In genomic region chr2:32424796-32425195, GRCm38 (mm10) we compare ENCODE assay signal across 10 mouse cellular contexts. TPM values are rescaled to one million over a fixed set of nuclear protein-coding genes. Genes with fewer than 3 reads are reported as not detected.
DNase-seq lines count a peak whose midpoint lies in the region; ATAC-seq and TF ChIP-seq lines count a peak whose summit lies in the region.
"Had no signal": no experiment of that assay in that cellular context is flagged by ENCODE, and none has a peak within 500 bp of the region (broad histone marks: within the 10 kb centered on the region; RNA-seq: fewer than 3 reads in every experiment).

No protein-coding gene starts in this region.

- DNase-seq in heart, adult 11 months, result no peak
- DNase-seq in MEL (ENCODE audit: low read depth, low spot score), result no peak
- no peak for DNase-seq in thymus, postnatal 10 days (ENCODE audit: low spot score in 2 of 2)
- DNase-seq in layer of hippocampus, adult 9-10 months (ENCODE audit: low spot score), result no peak
- no peak for DNase-seq in gastrocnemius, adult 8-10 months (ENCODE audit: low spot score in 2 of 2)
- DNase-seq: adrenal gland, postnatal 25 days had no signal

- 0 out of 4 replicates have a peak, but pooled peaks of 1 of the 2 experiments have one; percentile 9 for TF ChIP-seq EP300 in MEL (IDR thresholded peaks at IDR 0.05; ENCODE audit: low read depth in 1 of 2, low read length in 2 of 2)

- H3K9ac ChIP-seq in heart, embryonic 11.5 days (ENCODE audit: low read depth, low read length), result 0 out of 2 replicates have a peak overlapping the region, but pooled peaks have one; percentile 36
- H3K9ac ChIP-seq in MEL (ENCODE audit: control insufficient read depth, low read depth, low read length, poor library complexity, severe bottlenecking), result no peak overlapping the region
- H3K9ac ChIP-seq in forebrain, embryonic 16.5 days (replicated peaks; ENCODE audit: low read depth, low read length), result no peak overlapping the region
- H3K9ac ChIP-seq in liver, embryonic 16.5 days (ENCODE audit: low read depth, low read length), result no peak overlapping the region

- H3K4me2 ChIP-seq in heart, embryonic 11.5 days, result no peak overlapping the region
- H3K4me2 ChIP-seq in forebrain, embryonic 16.5 days (ENCODE audit: low read length), result no peak overlapping the region
- no peak overlapping the region for H3K4me2 ChIP-seq in liver, embryonic 16.5 days (ENCODE audit: low read depth, low read length)

- H3K27ac ChIP-seq in heart, embryonic 11.5 days (ENCODE audit: low read depth, low read length), result peak overlapping the region; percentile 89
- H3K27ac ChIP-seq in MEL (ENCODE audit: control insufficient read depth, low read depth, low read length), result no peak overlapping the region
- 0 out of 2 replicates have a peak overlapping the region, but pooled peaks have one; percentile 37 for H3K27ac ChIP-seq in forebrain, embryonic 16.5 days (ENCODE audit: low read length)
- H3K27ac ChIP-seq in liver, embryonic 16.5 days (ENCODE audit: low read length), result peak overlapping the region; percentile 87

- WGBS in heart, embryonic 11.5 days (ENCODE audit: insufficient replicate concordance), result 42% methylated on average over 3 of the region's 3 CpGs
- WGBS in forebrain, embryonic 16.5 days, result 10% methylated on average over 3 of the region's 3 CpGs
- 44% methylated on average over 3 of the region's 3 CpGs for WGBS in liver, embryonic 16.5 days (ENCODE audit: insufficient replicate concordance)

- peaks cover 10% of the 10 kb centered on the region for H3K36me3 ChIP-seq in heart, embryonic 11.5 days (ENCODE audit: control insufficient read depth, insufficient read depth, low read length)
- H3K36me3 ChIP-seq in MEL (ENCODE audit: control insufficient read depth in 1 of 2, insufficient read depth in 2 of 2, low read length in 2 of 2), result peaks cover 0 to 37% of the 10 kb centered on the region in 2 experiments; a peak in 3 of 4 replicates
- peaks cover 9% of the 10 kb centered on the region for H3K36me3 ChIP-seq in forebrain, embryonic 16.5 days (ENCODE audit: control insufficient read depth, insufficient read depth)
- H3K36me3 ChIP-seq in liver, embryonic 16.5 days (ENCODE audit: control insufficient read depth, insufficient read depth), result peaks cover 3% of the 10 kb centered on the region

- no peak for TF ChIP-seq CTCF in MEL (IDR thresholded peaks at IDR 0.05 in 2 of 3, conservative IDR thresholded peaks at IDR 0.05 in 1 of 3; ENCODE audit: control insufficient read depth in 1 of 3, insufficient read depth in 1 of 3, low read depth in 2 of 3, low read length in 3 of 3, poor library complexity in 1 of 3, severe bottlenecking in 1 of 3)

- no peak for TF ChIP-seq POLR2A in MEL (IDR thresholded peaks at IDR 0.05; ENCODE audit: control insufficient read depth in 1 of 2, insufficient read depth in 1 of 2, low read depth in 1 of 2, low read length in 2 of 2, poor library complexity in 1 of 2)

- H3K9me3 ChIP-seq in heart, embryonic 11.5 days (replicated peaks; ENCODE audit: control insufficient read depth, low read length), result no peaks in the 10 kb centered on the region
- H3K9me3 ChIP-seq in MEL (replicated peaks; ENCODE audit: insufficient read depth, low read length), result no peaks in the 10 kb centered on the region
- no peaks in the 10 kb centered on the region for H3K9me3 ChIP-seq in forebrain, embryonic 16.5 days (ENCODE audit: control insufficient read depth, low read length)
- H3K9me3 ChIP-seq in liver, embryonic 16.5 days (replicated peaks; ENCODE audit: control insufficient read depth, low read length), result no peaks in the 10 kb centered on the region

- no peak overlapping the region for H3K4me3 ChIP-seq in heart, embryonic 11.5 days (ENCODE audit: low read depth, low read length)
- no peak overlapping the region for H3K4me3 ChIP-seq in MEL (ENCODE audit: control insufficient read depth in 1 of 2, insufficient read depth in 1 of 2, low read depth in 2 of 2, low read length in 2 of 2)
- H3K4me3 ChIP-seq in forebrain, embryonic 16.5 days (replicated peaks; ENCODE audit: low read length), result no peak overlapping the region
- no peak overlapping the region for H3K4me3 ChIP-seq in liver, embryonic 16.5 days (ENCODE audit: low read depth, low read length)

- no peaks in the 10 kb centered on the region for H3K27me3 ChIP-seq in heart, embryonic 11.5 days (ENCODE audit: control insufficient read depth, insufficient read depth, low read length)
- H3K27me3 ChIP-seq in MEL (ENCODE audit: control insufficient read depth in 1 of 2, insufficient read depth in 2 of 2, low read length in 2 of 2), result no peaks in the 10 kb centered on the region
- H3K27me3 ChIP-seq in forebrain, embryonic 16.5 days (replicated peaks; ENCODE audit: control insufficient read depth, insufficient read depth, low read length), result no peaks in the 10 kb centered on the region
- H3K27me3 ChIP-seq in liver, embryonic 16.5 days (ENCODE audit: control insufficient read depth, insufficient read depth, low read depth, low read length), result no peaks in the 10 kb centered on the region

- ATAC-seq in heart, embryonic 11.5 days (replicated peaks; ENCODE audit: insufficient number of reproducible peaks, low FRiP score, low TSS enrichment), result no peak
- no peak for ATAC-seq in forebrain, embryonic 16.5 days
- ATAC-seq in liver, embryonic 16.5 days (ENCODE audit: low read depth), result no peak

- peaks cover 41% of the 10 kb centered on the region for H3K4me1 ChIP-seq in heart, embryonic 11.5 days (ENCODE audit: control insufficient read depth, insufficient read depth, low read length)
- H3K4me1 ChIP-seq in MEL (ENCODE audit: control insufficient read depth in 1 of 2, insufficient read depth in 2 of 2, low read length in 2 of 2), result peaks cover 26 to 44% of the 10 kb centered on the region in 2 experiments
- H3K4me1 ChIP-seq in forebrain, embryonic 16.5 days (replicated peaks; ENCODE audit: control insufficient read depth, insufficient read depth, low read length), result peaks cover 33% of the 10 kb centered on the region
- H3K4me1 ChIP-seq in liver, embryonic 16.5 days (ENCODE audit: control insufficient read depth, low read depth, low read length), result peaks cover 57% of the 10 kb centered on the region

- peaks cover 17% of the 10 kb centered on the region for H3K79me2 ChIP-seq in MEL (ENCODE audit: control insufficient read depth, insufficient read depth, low read length, poor library complexity)

- no peak for TF ChIP-seq RAD21 in MEL (IDR thresholded peaks at IDR 0.05; ENCODE audit: low read depth, low read length)

TF ChIP-seq in MEL, 35 proteins besides CTCF, POLR2A, EP300 and RAD21 (continues in another document):
- no peak for TF ChIP-seq E2F4 (IDR thresholded peaks at IDR 0.05; ENCODE audit: borderline replicate concordance, low read depth, low read length)
- no peak for TF ChIP-seq RCOR1 (IDR thresholded peaks at IDR 0.05; ENCODE audit: low read depth, low read length)
- no peak for TF ChIP-seq MYC (IDR thresholded peaks at IDR 0.05; ENCODE audit: low read depth, low read length)

RNA-seq across cellular contexts. Expression of gene Naif1, which starts 25.5 kb away (rescaled TPM):
- 5.1 and 5.3 TPM in 2 replicates for polyA plus RNA-seq in heart, embryonic 11.5 days (2014; fragmentation: Nextera tagmentation; extraction: Ambion mirVana)
- 4.4 and 4.9 TPM in 2 replicates for total RNA-seq in MEL (2012; rRNA removed)
- polyA plus RNA-seq in MEL (2012; ENCODE audit: insufficient read depth in 1 of 2, insufficient read length in 2 of 2, low read depth in 1 of 2, low replicate concordance in 2 of 2, missing spikeins in 1 of 2), result 1 to 10 TPM in 1 of 2 experiments, not detected in 1; 8.5 TPM
- polyA plus RNA-seq in forebrain, embryonic 16.5 days (2015; fragmentation: Nextera tagmentation; extraction: Ambion mirVana), result 7.0 and 7.5 TPM in 2 replicates
- polyA plus RNA-seq in liver, embryonic 16.5 days (2015; fragmentation: Nextera tagmentation; extraction: Ambion mirVana), result 1.9 and 2.0 TPM in 2 replicates
- total RNA-seq in gastrocnemius, adult 8-10 months (2022), result 1 to 10 TPM; 2.1 to 2.7 (median 2.3) TPM

RNA-seq across cellular contexts. Expression of gene Slc25a25, which starts 26.4 kb away (rescaled TPM):
- polyA plus RNA-seq in heart, embryonic 11.5 days (2014; fragmentation: Nextera tagmentation; extraction: Ambion mirVana), result 7.9 and 8.5 TPM in 2 replicates
- total RNA-seq in MEL (2012; rRNA removed), result 28.1 and 32.5 TPM in 2 replicates
- 10 to 100 TPM in 1 of 2 experiments, not detected in 1; 22.3 TPM for polyA plus RNA-seq in MEL (2012; ENCODE audit: insufficient read depth in 1 of 2, insufficient read length in 2 of 2, low read depth in 1 of 2, low replicate concordance in 2 of 2, missing spikeins in 1 of 2)
- polyA plus RNA-seq in forebrain, embryonic 16.5 days (2015; fragmentation: Nextera tagmentation; extraction: Ambion mirVana), result 46.9 and 47.7 TPM in 2 replicates
- 9.5 and 9.7 TPM in 2 replicates for polyA plus RNA-seq in liver, embryonic 16.5 days (2015; fragmentation: Nextera tagmentation; extraction: Ambion mirVana)
- 100 to 1,000 TPM in 1 of 4 experiments, 10 to 100 TPM in 3; 48.5 to 113 (median 60.4) TPM for total RNA-seq in gastrocnemius, adult 8-10 months (2022)

RNA-seq across cellular contexts. Expression of gene Ptges2, which starts 29.1 kb away (rescaled TPM):
- 32.7 and 38.2 TPM in 2 replicates for polyA plus RNA-seq in heart, embryonic 11.5 days (2014; fragmentation: Nextera tagmentation; extraction: Ambion mirVana)
- 30.4 and 33.3 TPM in 2 replicates for total RNA-seq in MEL (2012; rRNA removed)
- 100 to 1,000 TPM in 1 of 2 experiments, 10 to 100 TPM in 1; 47.0 to 396 TPM for polyA plus RNA-seq in MEL (2012; ENCODE audit: insufficient read depth in 1 of 2, insufficient read length in 2 of 2, low read depth in 1 of 2, low replicate concordance in 2 of 2, missing spikeins in 1 of 2)
- polyA plus RNA-seq in forebrain, embryonic 16.5 days (2015; fragmentation: Nextera tagmentation; extraction: Ambion mirVana), result 35.6 and 42.7 TPM in 2 replicates
- 9.4 and 11.0 TPM in 2 replicates for polyA plus RNA-seq in liver, embryonic 16.5 days (2015; fragmentation: Nextera tagmentation; extraction: Ambion mirVana)
- total RNA-seq in gastrocnemius, adult 8-10 months (2022), result 10 to 100 TPM; 33.8 to 40.1 (median 36.1) TPM

RNA-seq across cellular contexts. Expression of gene Lcn2, which starts 36.7 kb away (rescaled TPM):
- polyA plus RNA-seq in heart, embryonic 11.5 days (2014; fragmentation: Nextera tagmentation; extraction: Ambion mirVana), result 1.1 TPM in 1 of 2 replicates, not detected in the other
- total RNA-seq in MEL (2012; rRNA removed), result not detected in 2 replicates
- polyA plus RNA-seq in MEL (2012; ENCODE audit: insufficient read depth in 1 of 2, insufficient read length in 2 of 2, low read depth in 1 of 2, low replicate concordance in 2 of 2, missing spikeins in 1 of 2), result not detected
- polyA plus RNA-seq in forebrain, embryonic 16.5 days (2015; fragmentation: Nextera tagmentation; extraction: Ambion mirVana), result not detected in 2 replicates
- 212 and 273 TPM in 2 replicates for polyA plus RNA-seq in liver, embryonic 16.5 days (2015; fragmentation: Nextera tagmentation; extraction: Ambion mirVana)
- 1 to 10 TPM in 1 of 4 experiments, under 1 TPM in 1, not detected in 2; 0.65 to 1.9 TPM for total RNA-seq in gastrocnemius, adult 8-10 months (2022)
- polyA plus RNA-seq: C2C12 had no signal

RNA-seq across cellular contexts. Expression of gene 1110008P14Rik, which starts 43.1 kb away (rescaled TPM):
- polyA plus RNA-seq in heart, embryonic 11.5 days (2014; fragmentation: Nextera tagmentation; extraction: Ambion mirVana), result 50.1 and 51.3 TPM in 2 replicates
- total RNA-seq in MEL (2012; rRNA removed), result 52.3 and 63.5 TPM in 2 replicates
- 10 to 100 TPM in 1 of 2 experiments, not detected in 1; 62.9 TPM for polyA plus RNA-seq in MEL (2012; ENCODE audit: insufficient read depth in 1 of 2, insufficient read length in 2 of 2, low read depth in 1 of 2, low replicate concordance in 2 of 2, missing spikeins in 1 of 2)
- polyA plus RNA-seq in forebrain, embryonic 16.5 days (2015; fragmentation: Nextera tagmentation; extraction: Ambion mirVana), result 67.8 and 77.7 TPM in 2 replicates
- 20.2 and 21.6 TPM in 2 replicates for polyA plus RNA-seq in liver, embryonic 16.5 days (2015; fragmentation: Nextera tagmentation; extraction: Ambion mirVana)
- 10 to 100 TPM; 40.1 to 46.1 (median 42.3) TPM for total RNA-seq in gastrocnemius, adult 8-10 months (2022)
